Mouse (Mus musculus): ENCODE measurements at regions not wholly inside any gene's neighbourhood (a gene's known extent, or its start where the extent isn't known, plus 50 kb on each side); places are given as distances from the start of the nearest gene placed in this dataset.

DNA sequence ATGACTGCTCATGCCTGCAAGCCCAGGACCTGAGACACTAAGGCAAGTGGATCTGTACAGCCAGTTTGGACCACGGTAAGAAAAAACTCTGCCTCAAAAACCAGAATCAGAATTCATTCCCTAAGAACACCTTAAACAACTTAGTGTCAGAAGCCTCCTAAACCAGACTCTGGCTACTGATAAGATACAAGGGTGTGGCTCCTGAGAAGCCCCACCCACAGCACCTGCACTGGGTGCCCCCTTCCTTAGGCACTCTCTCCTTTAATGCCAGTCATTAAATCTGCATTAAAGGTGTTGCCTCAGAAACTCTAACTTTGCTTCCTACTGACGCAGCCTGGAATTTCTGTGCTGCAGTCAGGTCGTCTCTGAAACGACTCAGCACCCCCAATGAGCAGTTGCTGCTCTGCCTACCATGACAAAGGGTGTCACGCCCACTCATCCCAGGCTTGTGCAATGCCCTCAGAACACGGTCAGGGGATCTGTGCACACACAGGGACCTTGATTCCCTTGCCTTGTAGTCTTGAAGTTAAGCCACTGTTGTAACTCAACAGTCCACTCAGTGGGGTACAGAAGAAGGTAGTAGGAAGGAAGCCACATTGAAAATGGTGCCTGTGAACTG is 62.8 kb upstream of the H2afz start:
- no peak overlapping the region for H3ac ChIP-seq (ENCODE audit: control insufficient read depth, insufficient read length)
- no peaks in the 10 kb centered on the region for H3K36me3 ChIP-seq (ENCODE audit: control insufficient read depth, insufficient read depth)
- H3K79me2 ChIP-seq (ENCODE audit: control insufficient read depth, insufficient read depth): no peaks in the 10 kb centered on the region
- no peak overlapping the region for H3K4me2 ChIP-seq (ENCODE audit: low read depth)
- H3K4me3 ChIP-seq: no peak overlapping the region
- no peak for TF ChIP-seq TCF12 (IDR thresholded peaks at IDR 0.05; ENCODE audit: insufficient read depth, poor library complexity, severe bottlenecking)
- no peak for TF ChIP-seq REST (IDR thresholded peaks at IDR 0.05; ENCODE audit: insufficient read depth, insufficient read length)
- no peak for TF ChIP-seq POLR2AphosphoS2 (IDR thresholded peaks at IDR 0.05; ENCODE audit: insufficient read length, low read depth)
- no peak for TF ChIP-seq POLR2A (IDR thresholded peaks at IDR 0.05; ENCODE audit: insufficient read length, low read depth)
- no peak for TF ChIP-seq USF1 (IDR thresholded peaks at IDR 0.05; ENCODE audit: low read depth)
- TF ChIP-seq SRF (IDR thresholded peaks at IDR 0.05; ENCODE audit: control insufficient read depth, insufficient read length, low read depth): no peak
- no peak for TF ChIP-seq MAX (IDR thresholded peaks at IDR 0.05; ENCODE audit: low read depth)
- TF ChIP-seq E2F4 (IDR thresholded peaks at IDR 0.05; ENCODE audit: insufficient read depth): no peak
- no peak for TF ChIP-seq CEBPB (IDR thresholded peaks at IDR 0.05; ENCODE audit: insufficient read depth, poor library complexity, severe bottlenecking)
- no peak for TF ChIP-seq MYOG (IDR thresholded peaks at IDR 0.05; ENCODE audit: control insufficient read depth in 1 of 3, insufficient read depth in 1 of 3, insufficient read length in 2 of 3, low read depth in 2 of 3)
- no peak for TF ChIP-seq MYOD1 (IDR thresholded peaks at IDR 0.05; ENCODE audit: control insufficient read depth in 1 of 3, insufficient read length in 2 of 3, low read depth in 2 of 3)
- no peak for TF ChIP-seq TCF3 (IDR thresholded peaks at IDR 0.05; ENCODE audit: insufficient read length, low read depth)
- peaks cover 12% of the 10 kb centered on the region for H3K27me3 ChIP-seq (ENCODE audit: control insufficient read depth, insufficient read depth, insufficient read length)

DNA sequence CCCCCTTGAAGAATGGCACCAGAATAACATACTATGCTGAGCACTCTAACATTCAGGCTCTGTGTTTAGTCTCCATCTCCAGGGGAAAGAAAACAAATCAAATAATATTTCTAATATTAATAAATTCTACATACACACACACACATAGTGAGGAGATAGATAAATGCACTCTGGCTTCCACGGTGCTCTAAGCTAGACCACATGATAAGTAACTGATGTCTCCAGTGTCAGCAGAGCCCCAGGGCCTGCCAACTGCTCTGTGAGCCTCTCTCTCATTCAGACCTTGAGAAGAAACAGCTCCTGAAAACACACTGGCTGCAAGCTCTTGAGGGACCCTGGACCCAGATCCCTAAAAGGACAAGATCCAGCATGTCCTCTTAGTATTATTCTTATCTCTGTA is 56.9 kb upstream of the H2afz start:
- Histone ChIP-seq H3K36me3 (ENCODE audit: control insufficient read depth, insufficient read depth) (no peaks in the 10 kb centered on the region), H3ac (ENCODE audit: control insufficient read depth, insufficient read length) (no peak overlapping the region), H3K4me3 (no peak overlapping the region), H3K79me2 (ENCODE audit: control insufficient read depth, insufficient read depth) (no peaks in the 10 kb centered on the region), H3K4me2 (ENCODE audit: low read depth) (no peak overlapping the region), H3K27me3 (ENCODE audit: control insufficient read depth, insufficient read depth, insufficient read length) (peaks cover 17% of the 10 kb centered on the region)
- TF ChIP-seq POLR2A (IDR thresholded peaks at IDR 0.05; ENCODE audit: insufficient read length, low read depth) (no peak), MYOG (IDR thresholded peaks at IDR 0.05; ENCODE audit: control insufficient read depth in 1 of 3, insufficient read depth in 1 of 3, insufficient read length in 2 of 3, low read depth in 2 of 3) (no peak), TCF3 (IDR thresholded peaks at IDR 0.05; ENCODE audit: insufficient read length, low read depth) (no peak), CEBPB (IDR thresholded peaks at IDR 0.05; ENCODE audit: insufficient read depth, poor library complexity, severe bottlenecking) (no peak), MYOD1 (IDR thresholded peaks at IDR 0.05; ENCODE audit: control insufficient read depth in 1 of 3, insufficient read length in 2 of 3, low read depth in 2 of 3) (no peak), MAX (IDR thresholded peaks at IDR 0.05; ENCODE audit: low read depth) (no peak), SRF (IDR thresholded peaks at IDR 0.05; ENCODE audit: control insufficient read depth, insufficient read length, low read depth) (no peak), REST (IDR thresholded peaks at IDR 0.05; ENCODE audit: insufficient read depth, insufficient read length) (no peak), TCF12 (IDR thresholded peaks at IDR 0.05; ENCODE audit: insufficient read depth, poor library complexity, severe bottlenecking) (no peak), USF1 (IDR thresholded peaks at IDR 0.05; ENCODE audit: low read depth) (no peak), E2F4 (IDR thresholded peaks at IDR 0.05; ENCODE audit: insufficient read depth) (no peak), POLR2AphosphoS2 (IDR thresholded peaks at IDR 0.05; ENCODE audit: insufficient read length, low read depth) (no peak)

GRCm38 (mm10) chr3:137807913-137808684 is 56.2 kb upstream of the H2afz start:
- no peaks in the 10 kb centered on the region for H3K36me3 ChIP-seq (ENCODE audit: control insufficient read depth, insufficient read depth)
- no peak overlapping the region for H3K4me3 ChIP-seq
- H3ac ChIP-seq (ENCODE audit: control insufficient read depth, insufficient read length): no peak overlapping the region
- peaks cover 17% of the 10 kb centered on the region for H3K27me3 ChIP-seq (ENCODE audit: control insufficient read depth, insufficient read depth, insufficient read length)
- H3K79me2 ChIP-seq (ENCODE audit: control insufficient read depth, insufficient read depth): no peaks in the 10 kb centered on the region
- no peak overlapping the region for H3K4me2 ChIP-seq (ENCODE audit: low read depth)
- TF ChIP-seq MAX (IDR thresholded peaks at IDR 0.05; ENCODE audit: low read depth): no peak
- TF ChIP-seq TCF3 (IDR thresholded peaks at IDR 0.05; ENCODE audit: insufficient read length, low read depth): no peak
- no peak for TF ChIP-seq SRF (IDR thresholded peaks at IDR 0.05; ENCODE audit: control insufficient read depth, insufficient read length, low read depth)
- no peak for TF ChIP-seq E2F4 (IDR thresholded peaks at IDR 0.05; ENCODE audit: insufficient read depth)
- TF ChIP-seq TCF12 (IDR thresholded peaks at IDR 0.05; ENCODE audit: insufficient read depth, poor library complexity, severe bottlenecking): no peak
- no peak for TF ChIP-seq CEBPB (IDR thresholded peaks at IDR 0.05; ENCODE audit: insufficient read depth, poor library complexity, severe bottlenecking)
- no peak for TF ChIP-seq POLR2AphosphoS2 (IDR thresholded peaks at IDR 0.05; ENCODE audit: insufficient read length, low read depth)
- no peak for TF ChIP-seq USF1 (IDR thresholded peaks at IDR 0.05; ENCODE audit: low read depth)
- TF ChIP-seq POLR2A (IDR thresholded peaks at IDR 0.05; ENCODE audit: insufficient read length, low read depth): no peak
- no peak for TF ChIP-seq MYOD1 (IDR thresholded peaks at IDR 0.05; ENCODE audit: control insufficient read depth in 1 of 3, insufficient read length in 2 of 3, low read depth in 2 of 3)
- no peak for TF ChIP-seq MYOG (IDR thresholded peaks at IDR 0.05; ENCODE audit: control insufficient read depth in 1 of 3, insufficient read depth in 1 of 3, insufficient read length in 2 of 3, low read depth in 2 of 3)
- no peak for TF ChIP-seq REST (IDR thresholded peaks at IDR 0.05; ENCODE audit: insufficient read depth, insufficient read length)

- no peak for TF ChIP-seq CEBPB (IDR thresholded peaks at IDR 0.05; ENCODE audit: insufficient read depth, poor library complexity, severe bottlenecking)
- no peak for TF ChIP-seq MYOG (IDR thresholded peaks at IDR 0.05; ENCODE audit: control insufficient read depth in 1 of 3, insufficient read depth in 1 of 3, insufficient read length in 2 of 3, low read depth in 2 of 3)
- no peak for TF ChIP-seq TCF12 (IDR thresholded peaks at IDR 0.05; ENCODE audit: insufficient read depth, poor library complexity, severe bottlenecking)
- TF ChIP-seq POLR2AphosphoS2 (IDR thresholded peaks at IDR 0.05; ENCODE audit: insufficient read length, low read depth): no peak
- no peak for TF ChIP-seq MYOD1 (IDR thresholded peaks at IDR 0.05; ENCODE audit: control insufficient read depth in 1 of 3, insufficient read length in 2 of 3, low read depth in 2 of 3)
- TF ChIP-seq TCF3 (IDR thresholded peaks at IDR 0.05; ENCODE audit: insufficient read length, low read depth): no peak
- no peak for TF ChIP-seq E2F4 (IDR thresholded peaks at IDR 0.05; ENCODE audit: insufficient read depth)
- no peak for TF ChIP-seq SRF (IDR thresholded peaks at IDR 0.05; ENCODE audit: control insufficient read depth, insufficient read length, low read depth)
- TF ChIP-seq MAX (IDR thresholded peaks at IDR 0.05; ENCODE audit: low read depth): no peak
- TF ChIP-seq REST (IDR thresholded peaks at IDR 0.05; ENCODE audit: insufficient read depth, insufficient read length): no peak
- no peak for TF ChIP-seq POLR2A (IDR thresholded peaks at IDR 0.05; ENCODE audit: insufficient read length, low read depth)
- no peak for TF ChIP-seq USF1 (IDR thresholded peaks at IDR 0.05; ENCODE audit: low read depth)
- Histone ChIP-seq H3K27me3 (ENCODE audit: control insufficient read depth, insufficient read depth, insufficient read length) (peaks cover 11% of the 10 kb centered on the region), H3K79me2 (ENCODE audit: control insufficient read depth, insufficient read depth) (no peaks in the 10 kb centered on the region), H3ac (ENCODE audit: control insufficient read depth, insufficient read length) (no peak overlapping the region), H3K4me3 (no peak overlapping the region), H3K36me3 (ENCODE audit: control insufficient read depth, insufficient read depth) (no peaks in the 10 kb centered on the region), H3K4me2 (ENCODE audit: low read depth) (no peak overlapping the region)
Measured at GRCm38 (mm10) chr3:137810123-137810522, 54.2 kb upstream of the H2afz start.
